Mouse (Mus musculus): ENCODE results near the gene Anks1b.

GRCm38 (mm10) chr10:90577099-90577461, 703.8 kb downstream of the Anks1b start:
- TF ChIP-seq CTCF (IDR thresholded peaks at IDR 0.05; ENCODE audit: control insufficient read depth, insufficient read depth, insufficient replicate concordance, low read depth, low read length), result no peak
- TF ChIP-seq POLR2A (IDR thresholded peaks at IDR 0.05; ENCODE audit: control insufficient read depth, low read depth, low read length), result no peak

All from testis, adult 2 months (tissue).